Mouse (Mus musculus) heart, adult 2 months (tissue): ENCODE results near the gene Aldh3b1.

ENCODE experiments used
- CTCF ChIP-seq: fragments of 200-600 bp; IDR thresholded peaks from 2 replicates; pipeline ENCODE4 v1.8.1; 2022; ENCODE audit warnings: antibody characterized with exemption, mild to moderate bottlenecking, moderate library complexity
- EP300 ChIP-seq: fragments of 200-500 bp; IDR thresholded peaks from 2 replicates; pipeline ENCODE4 v1.6.1; 2011; ENCODE audit warnings: low read depth, low read length, control low read depth; ENCODE audit not compliant: insufficient read depth
- POLR2A ChIP-seq: fragments of 200-500 bp; IDR thresholded peaks from 2 replicates; pipeline ENCODE4 v1.6.1; 2011; ENCODE audit warnings: mild to moderate bottlenecking, low read depth, low read length, control low read depth; ENCODE audit not compliant: insufficient read depth

DNA sequence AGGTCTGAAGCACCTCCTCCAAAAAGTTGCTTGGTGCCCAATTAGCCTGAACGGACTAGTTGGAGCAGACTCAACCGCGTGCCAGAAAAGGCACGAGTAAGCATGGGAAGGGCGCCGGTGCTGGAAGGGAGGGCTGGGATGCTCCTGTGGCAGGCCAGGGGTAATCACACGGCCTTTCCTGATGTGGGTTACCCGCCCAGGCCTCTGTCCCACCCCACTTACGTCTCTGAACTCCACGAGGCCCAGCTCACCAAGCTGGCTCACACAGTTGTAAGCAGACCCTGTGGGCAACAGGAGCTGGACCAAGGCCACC is 25.3 kb downstream of the Aldh3b1 start:
- TF ChIP-seq POLR2A (no peak), CTCF (no peak), EP300 (no peak)
